ENCODE assay signal across 8 mouse cellular contexts in genomic region chr7:83794705-83795104, GRCm38 (mm10). TPM values are rescaled to one million over a fixed set of nuclear protein-coding genes. Genes with fewer than 3 reads are reported as not detected.
DNase-seq lines count a peak whose midpoint lies in the region; ATAC-seq lines count a peak whose summit lies in the region.

Cfap161 (minus strand) TSS chr7:83794880.

- H3K27me3 ChIP-seq in embryonic facial prominence, embryonic 12.5 days, result no peaks in the 10 kb centered on the region
- H3K27me3 ChIP-seq in kidney, embryonic 16.5 days (ENCODE audit: insufficient read depth, low read length), result no peaks in the 10 kb centered on the region

- H3K4me3 ChIP-seq in embryonic facial prominence, embryonic 12.5 days, result 0 out of 2 replicates have a peak within 1 kb of the TSS, but pooled peaks have one; percentile 3
- H3K4me3 ChIP-seq in kidney, embryonic 16.5 days (ENCODE audit: low read length), result no peak within 1 kb of the TSS

- 6% methylated on average over 14 of the region's 14 CpGs for WGBS in embryonic facial prominence, embryonic 12.5 days
- 6% methylated on average over 14 of the region's 14 CpGs for WGBS in kidney, embryonic 16.5 days

- peak; percentile 85 for ATAC-seq in embryonic facial prominence, embryonic 12.5 days (ENCODE audit: insufficient number of reproducible peaks, insufficient read depth, low FRiP score, low TSS enrichment)
- ATAC-seq in kidney, embryonic 16.5 days (ENCODE audit: low FRiP score, low TSS enrichment), result peak; percentile 98

- peaks cover 12% of the 10 kb centered on the region for H3K4me1 ChIP-seq in embryonic facial prominence, embryonic 12.5 days
- peaks cover 7% of the 10 kb centered on the region; the same call in 1 of the 2 replicates for H3K4me1 ChIP-seq in kidney, embryonic 16.5 days (ENCODE audit: insufficient read depth, low read length)

- DNase-seq in cerebellum, postnatal 10 days, result peak; percentile 93 to 94
- DNase-seq in cerebellum, adult 8-10 months, result no peak
- peak; percentile 24 for DNase-seq in A20 (ENCODE audit: low read depth, low spot score)
- DNase-seq in lung, postnatal 36 days, result peak; percentile 62
- DNase-seq in testis, postnatal 10 days (ENCODE audit: low spot score), result peak; percentile 76
- no peak for DNase-seq in urinary bladder, adult 2 months (ENCODE audit: low spot score)

- H3K4me2 ChIP-seq in embryonic facial prominence, embryonic 12.5 days (replicated peaks), result peak within 1 kb of the TSS; percentile 39
- H3K4me2 ChIP-seq in kidney, embryonic 16.5 days (replicated peaks; ENCODE audit: low read depth, low read length), result peak within 1 kb of the TSS; percentile 25

- H3K36me3 ChIP-seq in embryonic facial prominence, embryonic 12.5 days, result no peaks in the 10 kb centered on the region
- no peaks in the 10 kb centered on the region for H3K36me3 ChIP-seq in kidney, embryonic 16.5 days (ENCODE audit: insufficient read depth, low read length)

- no peak within 1 kb of the TSS for H3K27ac ChIP-seq in embryonic facial prominence, embryonic 12.5 days
- H3K27ac ChIP-seq in kidney, embryonic 16.5 days (ENCODE audit: low read length), result no peak within 1 kb of the TSS

- H3K9ac ChIP-seq in embryonic facial prominence, embryonic 12.5 days, result no peak within 1 kb of the TSS
- H3K9ac ChIP-seq in kidney, embryonic 16.5 days (replicated peaks; ENCODE audit: low read length), result no peak within 1 kb of the TSS

- no peaks in the 10 kb centered on the region for H3K9me3 ChIP-seq in embryonic facial prominence, embryonic 12.5 days
- H3K9me3 ChIP-seq in kidney, embryonic 16.5 days (ENCODE audit: low read length), result no peaks in the 10 kb centered on the region

RNA-seq across cellular contexts. Expression of gene Cfap161, which starts in this region (rescaled TPM):
- 0.36 and 1.0 TPM in 2 replicates for polyA plus RNA-seq in embryonic facial prominence, embryonic 12.5 days (2016; fragmentation: Nextera tagmentation; extraction: Ambion mirVana)
- polyA plus RNA-seq in kidney, embryonic 16.5 days (2015; fragmentation: Nextera tagmentation; extraction: Ambion mirVana), result 0.11 TPM in 1 of 2 replicates, not detected in the other
- polyA plus RNA-seq in urinary bladder, adult 2 months (2012; rRNA removed), result 0.10 TPM in 1 of 2 replicates, not detected in the other

Comparison
In these comparisons a context has a peak if more than half of its experiments do, and no peak if none do; other contexts are left out.
1. DNase-seq: peak in cerebellum, postnatal 10 days (2 of 2), A20 (single experiment), lung, postnatal 36 days (single experiment) and testis, postnatal 10 days (single experiment); none in cerebellum, adult 8-10 months (single experiment) and urinary bladder, adult 2 months (single experiment).
2. Peak in ATAC-seq and H3K4me2 ChIP-seq in kidney, embryonic 16.5 days; RNA of the gene not detected or under 1 TPM.